Mouse (Mus musculus) brain, embryonic 14.5 days (tissue): ENCODE results near the gene Elk3.

ENCODE experiments used
- CTCF ChIP-seq: fragments of 200-500 bp; IDR thresholded peaks from 2 replicates; pipeline ENCODE4 v1.5.1; 2012; ENCODE audit warnings: inconsistent platforms, mild to moderate bottlenecking, moderate library complexity, borderline replicate concordance; ENCODE audit not compliant: insufficient read depth, insufficient read length; ENCODE audit errors: extremely low read depth
- POLR2A ChIP-seq: fragments of 200-500 bp; IDR thresholded peaks from 2 replicates; pipeline ENCODE4 v1.6.1; 2012; ENCODE audit warnings: mild to moderate bottlenecking, inconsistent platforms, borderline replicate concordance; ENCODE audit not compliant: poor library complexity, insufficient read depth, insufficient read length, severe bottlenecking; ENCODE audit errors: extremely low read depth

GRCm38 (mm10) chr10:93297774-93298173, 13.2 kb downstream of the Elk3 start:
- no peak for TF ChIP-seq CTCF
- TF ChIP-seq POLR2A: no peak
